Mouse (Mus musculus): Measurements from ENCODE around the gene Plk5.

The Plk5 gene

GRCm38 (mm10) chr10:80356001-80356682, at the start of gene Plk5:
TSS of gene Plk5 (plus strand) at chr10:80356459.
- peak; percentile 84 for DNase-seq

- DNase-seq: peak; percentile 56
Observed at GRCm38 (mm10) chr10:80311560-80311959, 44.7 kb upstream of the Plk5 start.

- DNase-seq: peak; percentile 65
Observed at GRCm38 (mm10) chr10:80312586-80313504, 43.4 kb upstream of the Plk5 start.

GRCm38 (mm10) chr10:80313627-80314201, 42.5 kb upstream of the Plk5 start:
- DNase-seq: peak; percentile 76

GRCm38 (mm10) chr10:80314494-80315001, 41.7 kb upstream of the Plk5 start:
- DNase-seq: peak; percentile 59

- peak; percentile 52 for DNase-seq
Observed at GRCm38 (mm10) chr10:80315315-80315714, 40.9 kb upstream of the Plk5 start.

GRCm38 (mm10) chr10:80316359-80316781, 39.9 kb upstream of the Plk5 start:
- no peak for DNase-seq

GRCm38 (mm10) chr10:80317011-80317410, 39.2 kb upstream of the Plk5 start:
- DNase-seq: no peak

- DNase-seq: peak; percentile 90
Observed at GRCm38 (mm10) chr10:80320340-80320760, 35.9 kb upstream of the Plk5 start, which contains the start of gene 2310011J03Rik. TSS of gene 2310011J03Rik (minus strand) at chr10:80320537.

- no peak for DNase-seq
Observed at GRCm38 (mm10) chr10:80321014-80321669, 35.1 kb upstream of the Plk5 start.

GRCm38 (mm10) chr10:80321670-80322581, 34.3 kb upstream of the Plk5 start:
- peak; percentile 67 for DNase-seq

- DNase-seq: peak; percentile 62
Observed at GRCm38 (mm10) chr10:80322811-80323211, 33.4 kb upstream of the Plk5 start.

GRCm38 (mm10) chr10:80323261-80324119, 32.8 kb upstream of the Plk5 start:
- DNase-seq: peak; percentile 82

- peak; percentile 71 for DNase-seq
Observed at GRCm38 (mm10) chr10:80324120-80325037, 31.9 kb upstream of the Plk5 start.

GRCm38 (mm10) chr10:80325045-80325444, 31.2 kb upstream of the Plk5 start:
- peak; percentile 73 for DNase-seq

- peak; percentile 99 for DNase-seq
Observed at GRCm38 (mm10) chr10:80329273-80330081, 26.8 kb upstream of the Plk5 start, which contains the start of the genes Pcsk4 and Reep6. TSS of gene Pcsk4 (minus strand) at chr10:80329498. TSS of gene Reep6 (plus strand) at chr10:80329953.

- no peak for DNase-seq
Observed at GRCm38 (mm10) chr10:80330084-80330483, 26.2 kb upstream of the Plk5 start.

GRCm38 (mm10) chr10:80330888-80331287, 25.4 kb upstream of the Plk5 start:
- DNase-seq: no peak

All from cerebellum, adult 11-12 months (tissue).